Mouse (Mus musculus) layer of hippocampus, adult 11-12 months (tissue): ENCODE results near the gene Npm1.

Experiments
- DNase-seq: peaks from one replicate; pipeline ENCODE4 v3.0.0; 2022; ENCODE audit warnings: low spot score

Npm1 gene

DNA sequence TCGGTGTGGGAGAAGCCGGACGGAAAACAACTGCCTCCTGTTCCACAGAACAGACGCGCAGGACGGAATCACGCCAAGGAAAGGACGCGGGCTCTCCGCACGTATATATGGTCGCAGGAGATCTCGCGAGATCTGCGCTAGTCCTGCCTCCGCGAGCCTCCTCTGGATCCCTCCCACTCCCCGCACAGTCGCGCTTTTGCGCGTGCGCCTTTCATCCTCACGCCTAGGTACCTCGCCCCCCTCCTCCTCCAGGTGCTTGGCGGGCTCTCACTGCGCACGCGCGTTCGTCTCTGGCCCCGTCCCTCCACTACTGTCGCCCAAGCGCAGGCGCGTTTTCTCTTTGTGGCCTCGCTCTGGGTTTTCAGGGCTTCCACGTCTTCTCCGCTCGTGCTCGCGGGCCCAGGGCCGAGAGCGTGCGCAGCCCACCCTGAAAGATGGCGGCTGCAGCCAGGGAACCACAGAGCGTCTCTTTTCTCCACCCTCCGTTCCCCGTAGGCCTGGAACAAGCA lies at the start of gene Npm1:
Gene Npm1 (minus strand): TSS at position 209 of the 509 bp plus-strand sequence.
- peak; percentile 99 for DNase-seq

GRCm38 (mm10) chr11:33207411-33207810 lies 44.4 kb upstream of the Npm1 start:
- no peak for DNase-seq

DNA sequence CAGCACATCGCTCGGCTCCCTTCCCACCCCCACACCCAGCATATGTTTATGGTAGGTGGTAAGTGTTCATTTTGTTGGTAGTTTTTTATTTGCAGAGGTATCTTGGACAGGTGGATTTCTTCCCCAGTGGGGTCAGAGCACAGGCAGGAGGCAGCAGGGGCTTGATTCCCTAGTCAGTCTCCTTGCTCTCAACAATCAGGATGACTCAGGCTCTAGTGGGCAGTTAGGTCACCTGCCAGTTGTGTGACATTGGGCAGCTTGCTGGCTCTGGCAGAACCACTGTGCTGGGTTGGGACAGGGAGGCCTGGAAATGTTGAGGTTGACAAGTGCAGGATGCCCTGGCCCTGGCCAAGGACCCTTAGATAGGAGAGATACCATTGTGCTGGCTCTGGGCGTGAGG lies 42.0 kb upstream of the Npm1 start:
- DNase-seq: no peak

- no peak for DNase-seq
Observed at GRCm38 (mm10) chr11:33204329-33204705, 41.3 kb upstream of the Npm1 start.

DNA sequence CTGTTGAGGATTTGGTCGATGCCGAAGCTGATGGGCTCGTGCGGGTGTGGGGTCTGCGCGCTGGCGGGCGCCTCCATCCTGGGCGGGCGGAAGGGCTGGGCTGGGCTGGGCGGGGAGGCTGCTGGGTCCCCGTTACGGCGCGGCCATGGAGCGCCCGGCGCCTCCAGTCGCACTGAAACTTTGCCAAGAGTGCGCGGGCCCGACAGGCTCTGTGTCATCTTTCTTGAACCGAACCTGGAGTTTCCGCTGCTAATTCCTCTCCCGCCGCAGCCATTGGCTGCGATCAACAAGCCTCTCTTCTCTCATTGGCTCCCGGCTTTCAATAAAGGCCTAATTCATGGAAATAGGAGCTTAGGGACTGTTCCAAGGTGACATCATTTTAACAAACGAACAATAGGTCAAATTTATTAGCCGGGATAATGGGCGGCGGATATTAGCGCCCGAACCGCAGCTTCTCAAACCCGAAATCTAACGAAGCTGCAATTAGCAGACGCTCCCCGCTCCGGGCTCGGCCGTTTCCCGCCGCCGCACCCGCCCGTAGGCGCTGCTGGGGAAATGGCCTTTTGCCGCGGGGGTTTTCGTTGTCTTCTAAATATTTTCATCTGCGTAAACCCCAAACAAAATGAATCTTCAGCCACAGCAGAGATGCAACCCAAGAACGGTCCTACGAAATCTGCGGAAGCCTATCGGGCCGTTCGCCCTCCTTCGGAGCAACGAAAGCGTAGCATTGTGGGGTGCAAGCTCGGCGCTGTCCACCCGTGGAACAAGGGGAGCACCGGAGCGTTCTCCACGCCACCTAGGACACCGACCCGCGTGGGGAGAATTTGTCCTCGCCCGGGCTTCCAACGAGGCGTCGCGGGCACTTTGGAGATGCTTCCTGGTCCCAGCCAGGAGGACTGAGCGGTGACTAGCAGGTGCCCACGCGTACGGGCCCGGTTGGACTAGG lies 40.6 kb upstream of the Npm1 start, which contains the start of gene Tlx3:
Gene Tlx3 (minus strand): TSS at position 207 of the 946 bp plus-strand sequence.
- DNase-seq: no peak

- no peak for DNase-seq
Observed at GRCm38 (mm10) chr11:33202972-33203371, 40.0 kb upstream of the Npm1 start.

- DNase-seq: no peak
Observed at GRCm38 (mm10) chr11:33202296-33202695, 39.3 kb upstream of the Npm1 start.

GRCm38 (mm10) chr11:33201626-33202010 lies 38.6 kb upstream of the Npm1 start:
- no peak for DNase-seq

GRCm38 (mm10) chr11:33200764-33201625 lies 38.0 kb upstream of the Npm1 start:
- DNase-seq: no peak

DNA sequence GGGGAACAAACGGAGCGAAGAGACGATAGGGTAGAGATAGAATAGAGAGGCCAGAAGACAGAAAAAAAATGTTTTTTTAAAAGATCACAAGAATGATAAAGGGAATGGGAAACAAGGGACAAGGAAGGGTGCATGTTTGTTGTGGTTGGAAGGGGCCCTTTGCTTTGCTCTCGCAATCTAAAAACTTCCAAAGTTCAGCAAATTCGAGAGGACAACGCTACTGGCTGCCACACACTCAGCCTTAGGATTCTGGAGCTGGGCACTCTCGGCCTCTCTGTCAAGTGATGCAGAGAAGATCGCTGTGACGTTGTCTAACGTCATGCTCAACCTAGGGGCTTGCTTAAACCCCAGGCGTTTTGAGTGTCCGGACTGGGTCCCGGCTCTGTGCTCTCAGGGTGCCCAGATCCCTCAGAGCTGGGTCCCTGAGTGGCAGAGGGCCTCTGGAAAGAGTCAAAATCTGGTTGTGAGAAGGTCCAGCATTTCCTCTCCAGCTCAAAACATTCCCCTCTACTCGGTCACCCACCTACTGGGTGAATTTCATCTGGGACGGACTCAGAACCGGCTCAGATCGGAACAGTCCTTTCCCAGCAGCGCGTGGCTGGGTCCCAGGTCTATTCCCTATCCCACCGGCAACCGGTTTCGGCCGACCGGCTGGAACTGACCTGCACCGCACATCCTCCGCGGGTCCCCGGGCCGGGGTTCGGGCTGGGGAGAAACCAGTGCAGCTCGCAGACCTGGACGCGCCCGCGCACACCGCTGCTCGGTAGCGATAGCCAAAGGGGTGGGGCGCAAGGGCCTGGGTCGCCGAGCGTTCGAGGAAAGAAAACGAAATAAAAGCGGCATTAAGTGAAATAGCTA lies 37.1 kb upstream of the Npm1 start:
- DNase-seq: no peak

- DNase-seq: no peak
Observed at GRCm38 (mm10) chr11:33199117-33199514, 36.1 kb upstream of the Npm1 start.

DNA sequence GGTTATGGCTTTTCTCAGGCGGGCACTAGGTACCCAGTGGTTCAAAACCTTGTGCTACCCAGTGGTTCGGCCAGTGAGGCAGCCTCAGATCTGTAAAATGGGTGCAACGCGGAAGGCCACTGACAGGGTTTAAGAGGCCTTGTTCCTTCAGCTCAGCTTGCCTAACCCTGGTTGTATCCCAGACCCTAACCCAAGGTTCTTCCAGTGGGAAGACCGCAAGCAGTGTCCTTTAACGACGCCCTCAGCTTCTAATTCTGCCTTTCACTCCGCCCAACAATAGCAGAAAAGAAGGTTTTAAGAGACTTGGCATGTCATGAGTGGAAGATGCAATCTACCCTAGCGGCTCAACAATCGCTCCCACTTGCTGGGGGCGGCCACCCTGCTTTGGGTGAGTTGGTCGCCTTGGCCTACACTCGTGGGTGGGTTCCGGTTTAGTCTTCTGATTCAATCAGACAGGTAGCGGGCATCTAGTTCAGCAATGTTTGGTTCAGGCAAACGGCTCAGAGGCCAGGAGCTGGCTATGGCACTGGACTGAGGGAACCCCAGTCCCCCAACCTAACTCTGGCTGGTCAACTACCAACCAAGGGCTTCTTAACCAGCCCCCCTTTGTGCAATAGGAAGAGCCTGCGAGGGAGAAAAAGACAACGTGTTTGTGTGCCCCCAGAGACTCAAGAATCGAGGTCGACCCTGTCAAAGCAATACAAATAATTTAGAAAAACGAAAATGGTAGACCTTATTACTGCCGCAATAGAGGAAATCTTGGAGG lies 35.5 kb upstream of the Npm1 start:
- no peak for DNase-seq

GRCm38 (mm10) chr11:33197673-33198072 lies 34.7 kb upstream of the Npm1 start:
- no peak for DNase-seq

DNA sequence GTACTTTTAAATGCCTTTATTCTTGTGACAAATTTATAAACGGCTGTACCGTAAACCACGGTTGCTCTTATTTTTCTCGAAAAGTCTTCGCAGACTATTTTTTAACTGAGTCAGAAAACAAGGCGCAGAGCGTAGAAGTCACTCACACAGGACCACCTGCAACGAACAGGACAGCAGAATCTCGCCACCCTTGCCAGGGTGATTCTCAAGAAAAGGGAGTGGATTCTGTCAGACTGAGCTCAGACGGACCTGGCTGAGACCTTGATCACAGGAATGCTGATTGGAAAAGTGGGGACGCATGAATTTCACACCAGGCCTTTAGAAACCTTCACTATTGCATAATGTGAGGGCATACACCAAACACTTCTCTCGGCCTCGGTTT lies 34.1 kb upstream of the Npm1 start:
- DNase-seq: no peak

- DNase-seq: no peak
Observed at GRCm38 (mm10) chr11:33196447-33197132, 33.6 kb upstream of the Npm1 start.

DNA sequence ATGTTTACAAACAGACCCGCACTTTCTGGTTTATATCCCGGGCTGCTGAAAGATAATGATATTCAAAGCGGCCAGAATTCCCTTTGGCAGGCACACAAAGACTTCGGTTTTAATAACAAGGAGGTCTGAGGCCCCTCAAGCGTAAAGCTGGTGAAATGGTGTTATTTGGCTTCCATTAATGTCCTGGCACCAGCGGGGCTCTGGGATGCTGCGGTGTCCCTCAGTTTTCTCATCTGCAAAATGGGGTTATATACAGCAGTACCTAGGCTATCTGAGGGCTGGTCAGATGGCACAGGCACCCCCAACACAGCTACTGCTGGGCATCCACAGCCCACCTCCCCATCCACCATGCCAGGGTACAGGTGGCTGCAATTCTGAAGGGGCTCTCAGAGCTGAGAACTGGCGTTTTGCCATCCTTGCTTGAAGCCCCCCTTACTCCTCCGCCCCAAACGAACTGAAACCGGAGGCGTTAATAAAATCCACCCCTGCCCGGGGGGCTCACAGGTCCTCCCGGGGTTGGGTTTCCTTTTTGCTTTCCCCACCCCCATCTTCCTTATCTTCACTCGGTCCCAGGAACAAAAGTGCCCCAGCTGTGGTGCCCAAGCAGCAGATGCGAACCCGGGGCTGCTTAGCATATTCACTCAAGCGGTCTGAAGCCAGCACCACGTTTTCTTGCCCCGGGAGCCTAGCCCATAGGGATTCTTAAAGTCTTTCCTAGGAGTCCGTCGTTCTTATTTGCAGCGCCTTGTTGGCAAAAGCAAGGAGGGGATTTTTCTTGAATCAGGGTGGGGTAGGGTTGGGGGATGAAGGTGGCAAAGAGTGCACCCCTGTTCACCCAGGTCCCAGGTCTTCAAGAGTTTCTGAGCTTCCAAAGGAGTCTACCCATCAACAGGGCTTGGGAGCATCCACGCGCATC lies 32.8 kb upstream of the Npm1 start:
- DNase-seq: no peak

DNA sequence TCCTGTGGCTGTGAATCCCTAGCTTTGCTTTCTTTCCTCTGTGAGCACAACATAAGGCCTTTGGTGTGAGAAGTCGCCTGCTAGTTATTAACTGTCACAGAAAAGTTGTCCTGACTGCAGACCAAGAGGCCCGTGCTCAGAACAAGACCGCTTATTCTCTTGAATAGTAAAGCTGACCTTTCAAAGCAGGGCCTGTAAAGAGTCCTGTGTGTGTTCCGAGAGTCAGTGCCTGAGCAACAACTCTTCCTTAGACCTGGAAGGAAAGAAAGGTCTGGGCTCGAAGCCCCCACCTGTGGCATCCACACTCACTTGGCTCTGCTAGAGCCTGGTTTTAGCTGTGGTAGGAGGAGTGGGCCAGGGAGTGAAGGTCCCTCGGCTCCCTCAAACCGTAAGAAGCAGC lies 32.1 kb upstream of the Npm1 start:
- no peak for DNase-seq

GRCm38 (mm10) chr11:33193695-33194094 lies 30.7 kb upstream of the Npm1 start:
- DNase-seq: no peak

DNA sequence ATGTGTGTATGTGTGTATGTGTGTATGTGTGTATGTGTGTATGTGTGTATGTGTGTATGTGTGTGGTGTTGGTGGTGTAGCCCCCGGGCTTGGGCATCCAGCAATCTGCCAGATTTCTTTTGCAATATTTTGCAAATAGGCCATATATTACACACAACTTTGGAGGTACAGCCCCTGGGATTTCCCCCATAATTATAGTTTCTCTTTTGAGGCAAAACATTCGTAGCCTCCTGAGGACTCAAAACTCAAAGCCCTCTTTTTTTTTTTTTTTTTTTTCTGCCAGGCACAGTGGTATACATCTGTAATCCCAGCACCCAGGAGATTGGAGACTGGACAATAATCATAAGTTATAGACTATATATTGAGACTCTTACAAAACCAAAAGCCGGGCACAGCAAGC lies 18.8 kb upstream of the Npm1 start:
- DNase-seq: no peak
